Comparison of ENCODE assay signal across 22 mouse cellular contexts in genomic region chr7:45106441-45106840, GRCm38 (mm10). TPM values are rescaled to one million over a fixed set of nuclear protein-coding genes. Genes with fewer than 3 reads are reported as not detected.
DNase-seq lines count a peak whose midpoint lies in the region; ATAC-seq and TF ChIP-seq lines count a peak whose summit lies in the region.
"Had no signal": no experiment of that assay in that cellular context is flagged by ENCODE, and none has a peak within 500 bp of the region (broad histone marks: within the 10 kb centered on the region; RNA-seq: fewer than 3 reads in every experiment).

No protein-coding gene starts in this region.

- no peak for TF ChIP-seq CTCF in intestine, postnatal 0 days (IDR thresholded peaks at IDR 0.05; ENCODE audit: low read depth)

- no peaks in the 10 kb centered on the region for H3K9me3 ChIP-seq in intestine, postnatal 0 days (ENCODE audit: control insufficient read depth)
- H3K9me3 ChIP-seq in intestine, embryonic 16.5 days (ENCODE audit: control insufficient read depth, low read length), result no peaks in the 10 kb centered on the region
- no peaks in the 10 kb centered on the region for H3K9me3 ChIP-seq in ES-E14 (ENCODE audit: control insufficient read depth, insufficient read depth, low read depth, low read length)
- H3K9me3 ChIP-seq in neural tube, embryonic 12.5 days, result no peaks in the 10 kb centered on the region
- H3K9me3 ChIP-seq: hindbrain, embryonic 12.5 days; lung, embryonic 15.5 days; midbrain, embryonic 13.5 days; stomach, embryonic 15.5 days had no signal

- in situ Hi-C loops in ES-E14 (cut with MboI; ENCODE audit: low sequenced_read_pairs in 2 of 2, unreplicated experiment in 2 of 2), result no loop called here

- peaks cover 14% of the 10 kb centered on the region; the same call in 1 of the 2 replicates for H3K36me3 ChIP-seq in intestine, postnatal 0 days (ENCODE audit: control insufficient read depth, insufficient read depth)
- H3K36me3 ChIP-seq in intestine, embryonic 16.5 days (ENCODE audit: control insufficient read depth, insufficient read depth, low read length), result no peaks in the 10 kb centered on the region
- H3K36me3 ChIP-seq in ES-E14 (ENCODE audit: control insufficient read depth, insufficient read depth, low read length, poor library complexity, severe bottlenecking), result no peaks in the 10 kb centered on the region
- H3K36me3 ChIP-seq in neural tube, embryonic 12.5 days, result no peaks in the 10 kb centered on the region
- H3K36me3 ChIP-seq: hindbrain, embryonic 12.5 days; lung, embryonic 15.5 days; midbrain, embryonic 13.5 days; stomach, embryonic 15.5 days had no signal

- no peak for DNase-seq in ES-E14 (ENCODE audit: low read depth, low spot score)
- DNase-seq in embryo, embryonic 9.5 days (ENCODE audit: extremely low spot score), result peak; percentile 56
- no peak for DNase-seq in T-cell, adult 2 months (ENCODE audit: low spot score)
- DNase-seq in left cerebral cortex, postnatal 36 days (ENCODE audit: low spot score in 2 of 2), result no peak
- DNase-seq: adrenal gland, postnatal 25 days; B cell, adult 2 months; cerebellum, adult 11 months; cerebellum, postnatal 25 days; forebrain, postnatal 0 days; kidney, postnatal 36 days; thymus, adult 18-20 months had no signal

- H3K27ac ChIP-seq in intestine, postnatal 0 days (ENCODE audit: low read depth, low read length), result peak overlapping the region; percentile 77; the same call in 1 of the 2 replicates
- no peak overlapping the region for H3K27ac ChIP-seq in intestine, embryonic 16.5 days (ENCODE audit: low read length)
- H3K27ac ChIP-seq in ES-E14 (ENCODE audit: insufficient read depth, low read depth, low read length, poor library complexity, severe bottlenecking), result peak overlapping the region; percentile 18; the same call in 1 of the 2 replicates
- no peak overlapping the region for H3K27ac ChIP-seq in neural tube, embryonic 12.5 days
- H3K27ac ChIP-seq: hindbrain, embryonic 12.5 days; liver, embryonic 14.5 days; lung, embryonic 15.5 days; midbrain, embryonic 13.5 days; stomach, embryonic 15.5 days had no signal

- no peak for ATAC-seq in intestine, postnatal 0 days
- no peak for ATAC-seq in intestine, embryonic 16.5 days
- ATAC-seq in neural tube, embryonic 12.5 days (ENCODE audit: low FRiP score, low read depth), result no peak
- ATAC-seq: activated CD4-positive, CD25-positive, alpha-beta regulatory T cell, adult 4 months; forebrain, postnatal 0 days; midbrain, embryonic 13.5 days had no signal

- no peak overlapping the region for H3K9ac ChIP-seq in intestine, postnatal 0 days (ENCODE audit: low read depth, low read length)
- H3K9ac ChIP-seq in intestine, embryonic 16.5 days (ENCODE audit: low read depth, low read length), result no peak overlapping the region
- H3K9ac ChIP-seq in ES-E14 (ENCODE audit: insufficient read depth, low read depth, low read length, poor library complexity, severe bottlenecking), result no peak overlapping the region
- H3K9ac ChIP-seq in neural tube, embryonic 12.5 days, result no peak overlapping the region
- H3K9ac ChIP-seq: forebrain, postnatal 0 days; hindbrain, embryonic 12.5 days; liver, embryonic 14.5 days; lung, embryonic 15.5 days; midbrain, embryonic 13.5 days; stomach, embryonic 15.5 days had no signal

- H3K4me2 ChIP-seq in intestine, postnatal 0 days (replicated peaks; ENCODE audit: low read depth), result no peak overlapping the region
- no peak overlapping the region for H3K4me2 ChIP-seq in intestine, embryonic 16.5 days (ENCODE audit: low read depth, low read length)
- H3K4me2 ChIP-seq in neural tube, embryonic 12.5 days (replicated peaks), result 0 out of 2 replicates have a peak overlapping the region, but pooled peaks have one; percentile 17
- H3K4me2 ChIP-seq: hindbrain, embryonic 12.5 days; lung, embryonic 15.5 days; midbrain, embryonic 13.5 days; stomach, embryonic 15.5 days had no signal

- intact Hi-C loops in left cerebral cortex, postnatal 36 days (cut with DNase I), result no loop called here

- H3K4me3 ChIP-seq in intestine, postnatal 0 days (ENCODE audit: low read depth, low read length), result no peak overlapping the region
- H3K4me3 ChIP-seq in intestine, embryonic 16.5 days (ENCODE audit: low read length), result no peak overlapping the region
- H3K4me3 ChIP-seq in ES-E14 (ENCODE audit: insufficient read depth in 1 of 2, low read depth in 1 of 2, low read length in 2 of 2, poor library complexity in 1 of 2, severe bottlenecking in 1 of 2), result peak overlapping the region; percentile 4 to 12; a peak in 1 of 4 replicates
- no peak overlapping the region for H3K4me3 ChIP-seq in neural tube, embryonic 12.5 days
- H3K4me3 ChIP-seq: hindbrain, embryonic 12.5 days; lung, embryonic 15.5 days; midbrain, embryonic 13.5 days; myocyte; stomach, embryonic 15.5 days had no signal

- no peaks in the 10 kb centered on the region for H3K27me3 ChIP-seq in intestine, postnatal 0 days (replicated peaks; ENCODE audit: control insufficient read depth, insufficient read depth, low read length)
- no peaks in the 10 kb centered on the region for H3K27me3 ChIP-seq in intestine, embryonic 16.5 days (replicated peaks; ENCODE audit: control insufficient read depth, insufficient read depth, low read length)
- no peaks in the 10 kb centered on the region for H3K27me3 ChIP-seq in neural tube, embryonic 12.5 days (replicated peaks)
- H3K27me3 ChIP-seq: hindbrain, embryonic 12.5 days; lung, embryonic 15.5 days; midbrain, embryonic 13.5 days; stomach, embryonic 15.5 days had no signal

- 63% methylated on average over 6 of the region's 6 CpGs for WGBS in intestine, postnatal 0 days
- WGBS in intestine, embryonic 16.5 days, result 53% methylated on average over 6 of the region's 6 CpGs
- 25% methylated on average over 6 of the region's 6 CpGs for WGBS in neural tube, embryonic 12.5 days

- H3K4me1 ChIP-seq in intestine, postnatal 0 days (replicated peaks; ENCODE audit: control insufficient read depth, insufficient read depth, low read length), result no peaks in the 10 kb centered on the region; the same call in none of the 2 replicates
- H3K4me1 ChIP-seq in intestine, embryonic 16.5 days (ENCODE audit: control insufficient read depth, insufficient read depth, low read length), result peaks cover 27% of the 10 kb centered on the region
- peaks cover 4 to 23% of the 10 kb centered on the region in 2 experiments; a peak in 3 of 4 replicates for H3K4me1 ChIP-seq in ES-E14 (ENCODE audit: control insufficient read depth in 2 of 2, insufficient read depth in 2 of 2, low read length in 2 of 2, poor library complexity in 1 of 2)
- H3K4me1 ChIP-seq in neural tube, embryonic 12.5 days, result peaks cover 7% of the 10 kb centered on the region; the same call in 1 of the 2 replicates

TF ChIP-seq in ES-E14, 5 proteins besides CTCF, POLR2A, EP300 and RAD21:
- no peak for TF ChIP-seq MAFK (IDR thresholded peaks at IDR 0.05; ENCODE audit: insufficient read depth, low read depth, low read length)
TF ChIP-seq in ES-E14: peak in this region for 0.

RNA-seq across cellular contexts. Expression of gene Fcgrt, which starts 2.8 kb away (rescaled TPM):
- polyA plus RNA-seq in intestine, postnatal 0 days (2015; fragmentation: Nextera tagmentation; extraction: Ambion mirVana), result 2,929 and 3,267 TPM in 2 replicates
- polyA plus RNA-seq in intestine, embryonic 16.5 days (2015; fragmentation: Nextera tagmentation; extraction: Ambion mirVana), result 334 and 458 TPM in 2 replicates
- 10.6 and 15.1 TPM in 2 replicates for total RNA-seq in ES-E14 (2012; rRNA removed)
- polyA plus RNA-seq in neural tube, embryonic 12.5 days (2016; fragmentation: Nextera tagmentation; extraction: Ambion mirVana), result 14.1 and 15.7 TPM in 2 replicates
- total RNA-seq in left cerebral cortex, postnatal 36 days (2021), result 10 to 100 TPM; 22.3 to 22.7 TPM

RNA-seq across cellular contexts. Expression of gene Rcn3, which starts 14.4 kb away (rescaled TPM):
- polyA plus RNA-seq in intestine, postnatal 0 days (2015; fragmentation: Nextera tagmentation; extraction: Ambion mirVana), result 81.8 and 85.6 TPM in 2 replicates
- polyA plus RNA-seq in intestine, embryonic 16.5 days (2015; fragmentation: Nextera tagmentation; extraction: Ambion mirVana), result 237 and 260 TPM in 2 replicates
- 137 and 207 TPM in 2 replicates for total RNA-seq in ES-E14 (2012; rRNA removed)
- 125 and 139 TPM in 2 replicates for polyA plus RNA-seq in neural tube, embryonic 12.5 days (2016; fragmentation: Nextera tagmentation; extraction: Ambion mirVana)
- 1 to 10 TPM; 3.8 to 4.9 TPM for total RNA-seq in left cerebral cortex, postnatal 36 days (2021)

RNA-seq across cellular contexts. Expression of gene Rps11, which starts 17.8 kb away (rescaled TPM):
- polyA plus RNA-seq in intestine, postnatal 0 days (2015; fragmentation: Nextera tagmentation; extraction: Ambion mirVana), result 1,691 and 1,755 TPM in 2 replicates
- 1,613 and 1,701 TPM in 2 replicates for polyA plus RNA-seq in intestine, embryonic 16.5 days (2015; fragmentation: Nextera tagmentation; extraction: Ambion mirVana)
- total RNA-seq in ES-E14 (2012; rRNA removed), result 1,746 and 1,854 TPM in 2 replicates
- 1,089 and 1,117 TPM in 2 replicates for polyA plus RNA-seq in neural tube, embryonic 12.5 days (2016; fragmentation: Nextera tagmentation; extraction: Ambion mirVana)
- 100 to 1,000 TPM; 405 to 466 TPM for total RNA-seq in left cerebral cortex, postnatal 36 days (2021)

RNA-seq across cellular contexts. Expression of gene Rpl13a, which starts 22.1 kb away (rescaled TPM):
- 1,616 and 1,752 TPM in 2 replicates for polyA plus RNA-seq in intestine, postnatal 0 days (2015; fragmentation: Nextera tagmentation; extraction: Ambion mirVana)
- 1,233 and 1,311 TPM in 2 replicates for polyA plus RNA-seq in intestine, embryonic 16.5 days (2015; fragmentation: Nextera tagmentation; extraction: Ambion mirVana)
- 3,971 and 5,136 TPM in 2 replicates for total RNA-seq in ES-E14 (2012; rRNA removed)
- polyA plus RNA-seq in neural tube, embryonic 12.5 days (2016; fragmentation: Nextera tagmentation; extraction: Ambion mirVana), result 974 and 1,017 TPM in 2 replicates
- 100 to 1,000 TPM; 614 to 796 TPM for total RNA-seq in left cerebral cortex, postnatal 36 days (2021)

RNA-seq across cellular contexts. Expression of gene Gm45713, which starts 29.6 kb away (rescaled TPM):
- 0.70 and 0.82 TPM in 2 replicates for polyA plus RNA-seq in intestine, postnatal 0 days (2015; fragmentation: Nextera tagmentation; extraction: Ambion mirVana)
- 0.20 TPM in 1 of 2 replicates, not detected in the other for polyA plus RNA-seq in intestine, embryonic 16.5 days (2015; fragmentation: Nextera tagmentation; extraction: Ambion mirVana)
- total RNA-seq in ES-E14 (2012; rRNA removed), result 0.36 and 0.90 TPM in 2 replicates
- not detected in 2 replicates for polyA plus RNA-seq in neural tube, embryonic 12.5 days (2016; fragmentation: Nextera tagmentation; extraction: Ambion mirVana)
- total RNA-seq in left cerebral cortex, postnatal 36 days (2021), result not detected
- total RNA-seq: adrenal gland, postnatal 25 days; forebrain, postnatal 0 days; left cerebral cortex, adult 18-20 months had no signal
- polyA plus RNA-seq: activated CD4-positive, CD25-positive, alpha-beta regulatory T cell, adult 4 months; forebrain, postnatal 0 days; hindbrain, embryonic 12.5 days; midbrain, embryonic 13.5 days had no signal

Comparison
In these comparisons a context has a peak if more than half of its experiments do, and no peak if none do; other contexts are left out.
1. H3K27ac ChIP-seq: peak in intestine, postnatal 0 days (single experiment) and ES-E14 (single experiment); none in intestine, embryonic 16.5 days (single experiment) and neural tube, embryonic 12.5 days (single experiment).
2. H3K4me3 ChIP-seq: peak in ES-E14 (2 of 2); none in intestine, postnatal 0 days (single experiment), intestine, embryonic 16.5 days (single experiment) and neural tube, embryonic 12.5 days (single experiment).
3. RNA of gene Fcgrt, which starts 2.8 kb away (polyA plus RNA-seq): 2,929 to 3,267 TPM in intestine, postnatal 0 days and 334 to 458 TPM in intestine, embryonic 16.5 days; 14.1 to 15.7 TPM in neural tube, embryonic 12.5 days; every median in the first group is over 10 times any median in the second.